Mouse (Mus musculus) forebrain, embryonic 13.5 days (tissue): ENCODE results near the gene Olfr715b. TPM values are rescaled to one million over a fixed set of nuclear protein-coding genes. Genes with fewer than 3 reads are reported as not detected.
"Not testable (repeated sequence)": the region's sequence is repeated elsewhere in the genome, so short reads cannot be mapped to it uniquely, and the experiment has no call there.

Experiments used
- ATAC-seq: fragments of 200-750 bp; cut with Nextera tagmentation; 2 replicates; pipeline ENCODE4 v1.8.0; 2017
- H3K27ac ChIP-seq: fragments of 300-500 bp; sonication (generic); 2 replicates; pipeline ENCODE4 v1.5.1; 2015; ENCODE audit warnings: inconsistent platforms, mild to moderate bottlenecking, moderate library complexity
- H3K27me3 ChIP-seq: fragments of 300-500 bp; sonication (generic); 2 replicates; pipeline ENCODE4 v1.6.1; 2015; ENCODE audit warnings: mild to moderate bottlenecking, inconsistent platforms
- H3K36me3 ChIP-seq: fragments of 300-500 bp; sonication (generic); 2 replicates; pipeline ENCODE4 v1.6.1; 2015; ENCODE audit warnings: mild to moderate bottlenecking, inconsistent platforms; ENCODE audit not compliant: poor library complexity, severe bottlenecking
- H3K4me1 ChIP-seq: fragments of 300-500 bp; sonication (generic); 2 replicates; pipeline ENCODE4 v1.6.1; 2015; ENCODE audit warnings: inconsistent platforms
- H3K4me2 ChIP-seq: fragments of 300-500 bp; sonication (generic); 2 replicates; pipeline ENCODE4 v1.6.1; 2015; ENCODE audit warnings: inconsistent platforms, mild to moderate bottlenecking, moderate library complexity
- H3K4me3 ChIP-seq: fragments of 300-500 bp; sonication (generic); 2 replicates; pipeline ENCODE4 v1.5.1; 2015; ENCODE audit warnings: mild to moderate bottlenecking, inconsistent platforms
- H3K9ac ChIP-seq: fragments of 300-500 bp; sonication (generic); 2 replicates; pipeline ENCODE4 v1.6.1; 2015; ENCODE audit warnings: mild to moderate bottlenecking, inconsistent platforms
- H3K9me3 ChIP-seq: fragments of 300-500 bp; sonication (generic); replicated peaks from 2 replicates; pipeline ENCODE4 v1.6.1; 2016; ENCODE audit warnings: inconsistent platforms
- WGBS: fragments of 180-500 bp; shearing (Covaris S2); methylation state at CpG from one replicate; pipeline ENCODE4 v1.1.7; 2015; 5-methylcytosine and 5-hydroxymethylcytosine counted together
- polyA plus RNA-seq: library from polyadenylated mRNA; unstranded; fragments of >200 nt; fragmentation: Nextera tagmentation; extraction: Ambion mirVana; gene quantifications from 2 replicates; pipeline ENCODE4 v1.2.1, GENCODE M21; 2015

The Olfr715b gene
- polyA plus RNA-seq = not detected in 2 replicates

DNA sequence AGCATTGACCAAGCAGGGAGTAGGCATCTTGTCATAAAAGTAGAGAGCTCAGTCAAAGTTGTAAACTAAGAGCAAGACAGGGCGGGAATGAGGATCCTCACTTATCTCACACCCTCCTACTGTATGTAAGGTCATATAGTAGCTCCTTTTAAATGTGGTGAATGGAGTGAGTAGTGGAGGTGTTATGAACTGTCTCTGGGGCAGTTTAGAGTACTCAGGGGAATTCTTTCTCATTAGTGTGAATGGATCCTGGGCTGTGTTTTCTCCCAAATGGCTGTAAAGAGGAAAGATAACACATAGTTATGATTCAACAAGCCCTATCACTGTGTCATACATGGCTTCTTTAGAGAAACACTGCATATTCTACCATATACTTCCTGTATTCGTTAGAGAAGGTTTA lies at the start of gene Olfr715b:
Gene Olfr715b, minus strand, starts transcription at position 101 of the 400 bp plus-strand sequence.
- not testable (repeated sequence) for ATAC-seq, H3K4me1 ChIP-seq, H3K9ac ChIP-seq, H3K36me3 ChIP-seq, H3K27me3 ChIP-seq, H3K4me3 ChIP-seq, H3K9me3 ChIP-seq, H3K27ac ChIP-seq, H3K4me2 ChIP-seq
- WGBS = 85% methylated on average over 2 of the region's 2 CpGs

DNA sequence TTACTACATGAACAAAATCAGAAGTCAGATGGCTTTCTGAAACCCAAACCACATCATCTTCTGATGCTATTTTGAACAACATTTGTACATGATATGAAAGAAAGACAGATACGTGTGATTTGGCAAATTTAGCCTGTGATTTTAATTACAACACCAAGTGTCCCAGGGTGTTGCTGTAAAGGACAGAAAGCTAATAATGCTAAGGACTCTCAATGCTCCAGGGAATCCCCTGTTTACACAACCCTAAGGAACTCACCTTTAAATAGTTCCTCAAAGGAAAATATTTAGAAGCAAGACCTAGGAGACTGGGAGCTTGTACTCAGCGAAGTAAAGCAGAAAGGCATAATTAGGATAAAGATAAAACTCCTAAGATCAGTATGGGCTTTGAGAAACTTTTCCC lies 27.9 kb upstream of the Olfr715b start, which contains the start of gene Olfr716:
Gene Olfr716, plus strand, starts transcription at position 301 of the 400 bp plus-strand sequence.
- H3K4me2 ChIP-seq, ATAC-seq: not testable (repeated sequence)
- WGBS = 80% methylated on average over 2 of the region's 2 CpGs

DNA sequence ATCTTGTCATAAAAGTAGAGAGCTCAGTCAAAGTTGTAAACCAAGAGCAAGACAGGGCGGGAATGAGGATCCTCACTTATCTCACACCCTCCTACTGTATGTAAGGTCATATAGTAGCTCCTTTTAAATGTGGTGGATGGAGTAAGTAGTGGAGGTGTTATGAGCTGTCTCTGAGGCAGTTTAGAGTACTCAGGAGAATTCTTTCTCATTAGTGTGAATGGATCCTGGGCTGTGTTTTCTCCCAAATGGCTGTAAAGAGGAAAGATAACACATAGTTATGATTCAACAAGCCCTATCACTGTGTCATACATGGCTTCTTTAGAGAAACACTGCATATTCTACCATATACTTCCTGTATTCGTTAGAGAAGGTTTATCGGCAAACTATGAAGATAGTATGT lies 20.8 kb upstream of the Olfr715b start, which contains the start of gene Olfr715:
Gene Olfr715, minus strand, starts transcription at position 101 of the 400 bp plus-strand sequence.
- not testable (repeated sequence) for ATAC-seq, H3K4me3 ChIP-seq, H3K27me3 ChIP-seq, H3K4me2 ChIP-seq, H3K9me3 ChIP-seq, H3K36me3 ChIP-seq, H3K4me1 ChIP-seq, H3K27ac ChIP-seq, H3K9ac ChIP-seq
- 83% methylated on average over 3 of the region's 3 CpGs for WGBS

More for the DNA sequence above, 27.9 kb upstream of the Olfr715b start, which contains the start of gene Olfr716:
- not testable (repeated sequence) for H3K4me3 ChIP-seq, H3K27me3 ChIP-seq, H3K9me3 ChIP-seq, H3K36me3 ChIP-seq, H3K4me1 ChIP-seq, H3K9ac ChIP-seq, H3K27ac ChIP-seq

DNA sequence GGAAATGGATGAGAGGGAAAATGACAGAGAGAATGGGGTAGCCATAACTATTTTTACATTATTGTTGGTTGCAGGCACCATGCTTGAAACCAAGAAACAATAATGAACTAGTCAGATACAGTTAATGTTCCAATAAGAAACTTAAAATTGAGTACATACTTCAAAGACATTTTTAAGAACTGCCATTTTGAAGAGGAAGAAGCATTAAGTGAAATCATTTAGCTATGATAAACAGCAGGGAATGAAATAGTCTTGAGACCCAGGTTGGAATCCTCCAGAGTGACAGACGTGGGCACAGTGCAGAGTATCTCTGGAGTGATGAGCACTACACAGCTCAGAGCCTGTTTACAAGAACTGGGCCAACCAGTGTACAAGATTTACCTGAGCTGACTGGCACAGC lies 17.2 kb downstream of the Olfr715b start, which contains the start of gene Olfr17:
Gene Olfr17, plus strand, starts transcription at position 301 of the 400 bp plus-strand sequence.
- H3K36me3 ChIP-seq = no peaks in the 10 kb centered on the region
- no peaks in the 10 kb centered on the region for H3K27me3 ChIP-seq
- WGBS = 59% methylated on average over 1 of the region's 1 CpGs
- no peak within 1 kb of the TSS for H3K4me2 ChIP-seq
- H3K9ac ChIP-seq = no peak within 1 kb of the TSS
- H3K4me1 ChIP-seq = no peaks in the 10 kb centered on the region
- no peak within 1 kb of the TSS for H3K4me3 ChIP-seq
- H3K9me3 ChIP-seq = no peaks in the 10 kb centered on the region
- H3K27ac ChIP-seq = no peak within 1 kb of the TSS
- ATAC-seq = no peak

DNA sequence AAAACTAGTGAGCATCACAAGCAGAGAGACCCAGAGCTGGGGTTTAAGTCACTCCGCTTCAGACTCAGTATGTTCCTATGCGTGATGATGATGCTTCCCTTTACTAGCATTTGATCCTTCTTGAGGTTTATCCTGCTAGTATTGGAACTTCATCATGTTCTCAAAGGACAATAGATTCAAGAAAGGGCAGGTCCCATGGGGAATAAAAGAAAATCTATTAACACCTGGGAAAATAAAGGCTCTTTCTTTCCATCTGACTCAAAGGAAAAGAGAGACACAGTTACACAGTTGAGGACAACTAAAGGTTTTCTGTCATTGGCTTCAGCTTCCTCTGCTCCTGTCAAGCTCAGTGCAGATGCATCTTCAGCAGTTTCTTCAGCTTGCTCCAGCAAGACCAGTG lies 39.5 kb downstream of the Olfr715b start, which contains the start of gene Olfr714:
Gene Olfr714, plus strand, starts transcription at position 301 of the 400 bp plus-strand sequence.
- no peak for ATAC-seq
- H3K4me1 ChIP-seq = no peaks in the 10 kb centered on the region
- 99% methylated on average over 2 of the region's 2 CpGs for WGBS
- no peak within 1 kb of the TSS for H3K27ac ChIP-seq
- H3K36me3 ChIP-seq = no peaks in the 10 kb centered on the region
- H3K9ac ChIP-seq = no peak within 1 kb of the TSS
- H3K4me2 ChIP-seq = no peak within 1 kb of the TSS
- no peaks in the 10 kb centered on the region for H3K27me3 ChIP-seq
- peaks cover 22% of the 10 kb centered on the region for H3K9me3 ChIP-seq
- no peak within 1 kb of the TSS for H3K4me3 ChIP-seq

Other genes with a start within 250 kb of the Olfr715b start
- not detected in 2 replicates for gene Olfr704, start 247.2 kb downstream of the Olfr715b start, polyA plus RNA-seq
- not detected in 2 replicates for gene Olfr705, start 233.5 kb downstream of the Olfr715b start, polyA plus RNA-seq
- gene Olfr706, start 222.2 kb downstream of the Olfr715b start, polyA plus RNA-seq = not detected in 2 replicates
- gene Olfr707, start 209.1 kb downstream of the Olfr715b start, polyA plus RNA-seq = not detected in 2 replicates
- gene Olfr1532-ps1, start 202.4 kb downstream of the Olfr715b start, polyA plus RNA-seq = not detected in 2 replicates
- not detected in 2 replicates for gene Olfr709-ps1, start 178.2 kb downstream of the Olfr715b start, polyA plus RNA-seq
- not detected in 2 replicates for gene Olfr710, start 162.1 kb downstream of the Olfr715b start, polyA plus RNA-seq
- gene Olfr6, start 146.4 kb downstream of the Olfr715b start, polyA plus RNA-seq = not detected in 2 replicates
- not detected in 2 replicates for gene Olfr711, start 134.9 kb downstream of the Olfr715b start, polyA plus RNA-seq
- not detected in 2 replicates for gene Olfr2, start 104.3 kb downstream of the Olfr715b start, polyA plus RNA-seq
- not detected in 2 replicates for gene Olfr713, start 79.2 kb downstream of the Olfr715b start, polyA plus RNA-seq
- not detected in 2 replicates for gene Olfr714, start 39.4 kb downstream of the Olfr715b start, polyA plus RNA-seq
- gene Olfr17, start 17.1 kb downstream of the Olfr715b start, polyA plus RNA-seq = not detected in 2 replicates
- not detected in 2 replicates for gene Olfr715, start 20.7 kb upstream of the Olfr715b start, polyA plus RNA-seq
- gene Olfr716, start 28.0 kb upstream of the Olfr715b start, polyA plus RNA-seq = not detected in 2 replicates
- not detected in 2 replicates for gene Nlrp14, start 56.6 kb upstream of the Olfr715b start, polyA plus RNA-seq
- not detected in 2 replicates for gene Rbmxl2, start 99.1 kb upstream of the Olfr715b start, polyA plus RNA-seq